Mouse (Mus musculus): ENCODE results near the gene Lpp.

GRCm38 (mm10) chr16:24365900-24366299, 27.4 kb upstream of the Lpp start:
- no peak for TF ChIP-seq POLR2A (IDR thresholded peaks at IDR 0.05; ENCODE audit: insufficient read depth, low read depth, low read length)
- no peak for TF ChIP-seq CTCF (IDR thresholded peaks at IDR 0.05; ENCODE audit: insufficient read depth, low read depth, low read length)
